Mouse (Mus musculus) macrophage (primary cell): ENCODE measurements around the gene Ddx27. TPM values are rescaled to one million over a fixed set of nuclear protein-coding genes. Genes with fewer than 3 reads are reported as not detected.

Source experiments
- H3K27ac ChIP-seq: fragments of 350-480 bp; formaldehyde crosslinking; 2 replicates; pipeline ENCODE4 v1.9.0; 2021
- H3K36me3 ChIP-seq: fragments of 350-480 bp; formaldehyde crosslinking; 2 replicates; pipeline ENCODE4 v1.9.0; 2021; ENCODE audit errors: inconsistent target
- H3K4me3 ChIP-seq: fragments of 350-480 bp; formaldehyde crosslinking; 2 replicates; pipeline ENCODE4 v1.9.0; 2021; ENCODE audit errors: inconsistent target
- H3K79me2 ChIP-seq: fragments of 350-480 bp; formaldehyde crosslinking; 2 replicates; pipeline ENCODE4 v1.9.0; 2021; ENCODE audit errors: inconsistent target
- WGBS: methylation state at CpG from one replicate; pipeline ENCODE4 v1.1.7; 2026; ENCODE audit warnings: inconsistent platforms; ENCODE audit not compliant: missing documents; 5-methylcytosine and 5-hydroxymethylcytosine counted together
- polyA plus RNA-seq: library from polyadenylated mRNA; stranded (reverse); fragments of 250-400 nt; gene quantifications from 3 replicates; pipeline ENCODE4 v1.2.4, GENCODE M21; 2018; ENCODE audit warnings: inconsistent platforms

The Ddx27 gene
- polyA plus RNA-seq, 1 experiment from 2014 or later: 33.2 TPM

GRCm38 (mm10) chr2:167077199-167077962 is 62.4 kb downstream of the Ddx27 start:
- H3K27ac ChIP-seq: no peak overlapping the region
- no peaks in the 10 kb centered on the region for H3K36me3 ChIP-seq
- WGBS: 87% methylated on average over 11 of the region's 11 CpGs
- H3K79me2 ChIP-seq: no peaks in the 10 kb centered on the region
- no peak overlapping the region for H3K4me3 ChIP-seq

GRCm38 (mm10) chr2:167078486-167078885 is 63.5 kb downstream of the Ddx27 start:
- H3K27ac ChIP-seq: no peak overlapping the region
- H3K79me2 ChIP-seq: no peaks in the 10 kb centered on the region
- no peak overlapping the region for H3K4me3 ChIP-seq
- 54% methylated on average over 7 of the region's 7 CpGs for WGBS
- H3K36me3 ChIP-seq: no peaks in the 10 kb centered on the region

- Histone ChIP-seq H3K36me3 (no peaks in the 10 kb centered on the region), H3K27ac (no peak overlapping the region), H3K4me3 (no peak overlapping the region), H3K79me2 (no peaks in the 10 kb centered on the region)
- 69% methylated on average over 9 of the region's 9 CpGs for WGBS
Observed at GRCm38 (mm10) chr2:167078931-167079495, 64.0 kb downstream of the Ddx27 start.

- H3K27ac ChIP-seq: no peak overlapping the region
- no peaks in the 10 kb centered on the region for H3K36me3 ChIP-seq
- WGBS: 89% methylated on average over 17 of the region's 18 CpGs
- H3K4me3 ChIP-seq: no peak overlapping the region
- no peaks in the 10 kb centered on the region for H3K79me2 ChIP-seq
Observed at GRCm38 (mm10) chr2:167079535-167080257, 64.7 kb downstream of the Ddx27 start.

- 100% methylated on average over 3 of the region's 3 CpGs for whole genome bisulfite sequencing
- Histone ChIP-seq H3K79me2 (no peaks in the 10 kb centered on the region), H3K27ac (no peak overlapping the region), H3K4me3 (no peak overlapping the region), H3K36me3 (no peaks in the 10 kb centered on the region)
Observed at GRCm38 (mm10) chr2:167080387-167080786, 65.4 kb downstream of the Ddx27 start.

GRCm38 (mm10) chr2:167081135-167081534 is 66.1 kb downstream of the Ddx27 start:
- WGBS: 54% methylated on average over 6 of the region's 6 CpGs
- Histone ChIP-seq H3K4me3 (no peak overlapping the region), H3K36me3 (no peaks in the 10 kb centered on the region), H3K27ac (no peak overlapping the region), H3K79me2 (no peaks in the 10 kb centered on the region)

- Histone ChIP-seq H3K27ac (no peak overlapping the region), H3K4me3 (no peak overlapping the region)
- 22% methylated on average over 4 of the region's 4 CpGs for WGBS
Observed at GRCm38 (mm10) chr2:167081639-167082038, 66.6 kb downstream of the Ddx27 start.

More at GRCm38 (mm10) chr2:167081639-167082038, 66.6 kb downstream of the Ddx27 start:
- H3K36me3 ChIP-seq: no peaks in the 10 kb centered on the region
- no peaks in the 10 kb centered on the region for H3K79me2 ChIP-seq

Other genes with a start within 250 kb of the Ddx27 start
- gene Trp53rkb, start 222.7 kb upstream of the Ddx27 start, polyA plus RNA-seq: 0.82 to 1.9 TPM (median 1.2 TPM) in 3 replicates
- 27.8 to 30.3 TPM (median 28.9 TPM) in 3 replicates for gene Arfgef2, start 209.6 kb upstream of the Ddx27 start, polyA plus RNA-seq
- 27.7 to 58.5 TPM (median 38.8 TPM) in 3 replicates for gene Cse1l, start 109.2 kb upstream of the Ddx27 start, polyA plus RNA-seq
- 33.2 to 69.7 TPM (median 44.1 TPM) in 3 replicates for gene Stau1, start 18.9 kb upstream of the Ddx27 start, polyA plus RNA-seq
- gene Znfx1, start 47.8 kb downstream of the Ddx27 start, polyA plus RNA-seq: 128 to 243 TPM (median 153 TPM) in 3 replicates
- gene Kcnb1, start 175.0 kb downstream of the Ddx27 start, polyA plus RNA-seq: 0.07 to 0.30 TPM in 2 of 3 replicates, not detected in the other
- not detected in 3 replicates for gene Ptgis, start 225.4 kb downstream of the Ddx27 start, polyA plus RNA-seq